Mouse (Mus musculus): ENCODE results near the gene Ubr4. TPM values are rescaled to one million over a fixed set of nuclear protein-coding genes. Genes with fewer than 3 reads are reported as not detected.

Ubr4 gene
- polyA plus RNA-seq, 1 experiment = 78.1 TPM

DNA sequence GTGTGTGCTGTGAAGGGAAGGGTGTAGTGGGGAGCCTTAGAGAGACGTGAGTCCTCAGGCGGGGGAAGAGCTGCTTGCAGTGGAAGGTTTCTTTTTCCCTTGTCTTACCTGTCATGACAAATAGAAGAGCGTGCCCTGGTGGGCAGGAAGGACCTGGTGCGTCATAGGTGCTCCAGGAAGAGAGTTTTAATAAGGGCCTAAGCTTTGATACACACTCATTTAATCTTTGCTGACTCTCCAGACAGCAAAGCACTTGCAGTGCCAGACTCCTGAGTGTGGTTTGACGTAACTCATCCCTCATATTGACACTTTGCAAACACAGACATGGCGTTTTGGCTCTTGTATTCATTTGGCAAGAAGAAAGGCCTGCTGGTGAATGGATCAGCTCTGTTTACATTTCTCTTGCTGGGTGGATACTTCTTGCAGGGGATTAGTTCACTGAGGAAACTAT, 34.5 kb downstream of the Ubr4 start:
- no peak overlapping the region for H3ac ChIP-seq (ENCODE audit: control insufficient read depth, insufficient read length, low read depth)
- H3K79me3 ChIP-seq (ENCODE audit: low read depth) = peaks cover 68% of the 10 kb centered on the region
- H3K79me2 ChIP-seq (ENCODE audit: control insufficient read depth, insufficient read depth) = peaks cover 89% of the 10 kb centered on the region

DNA sequence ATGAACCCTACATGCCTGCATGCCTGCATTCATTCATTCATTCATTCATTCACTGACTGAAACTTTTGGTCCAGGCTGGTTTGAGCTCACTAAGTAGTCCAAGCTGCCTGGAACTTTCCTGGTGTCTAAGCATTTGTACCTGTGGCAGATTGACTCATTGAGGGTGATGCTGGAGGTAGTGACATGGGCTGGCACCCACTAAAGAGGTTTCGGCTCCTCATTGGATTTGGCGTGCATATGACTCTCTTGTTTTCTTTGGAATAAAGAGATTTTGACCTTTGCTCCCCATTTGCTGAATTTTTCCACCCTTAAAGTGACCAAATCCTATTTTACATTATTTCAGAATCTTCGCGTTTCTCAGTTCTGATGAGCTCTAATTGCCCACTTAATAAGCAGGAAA, 37.1 kb downstream of the Ubr4 start:
- no peak overlapping the region for H3K4me3 ChIP-seq (ENCODE audit: insufficient read depth, poor library complexity, severe bottlenecking)
- TF ChIP-seq MYOG (IDR thresholded peaks at IDR 0.05; ENCODE audit: control insufficient read depth, extremely low read depth, insufficient read length) = no peak
- TF ChIP-seq MYOD1 (IDR thresholded peaks at IDR 0.05; ENCODE audit: control insufficient read depth, insufficient read length, low read depth) = no peak
- TF ChIP-seq CEBPB (IDR thresholded peaks at IDR 0.05; ENCODE audit: low read depth) = no peak
- TF ChIP-seq USF1 (IDR thresholded peaks at IDR 0.05; ENCODE audit: low read depth) = no peak
- no peak for TF ChIP-seq MAX (IDR thresholded peaks at IDR 0.05)
- no peak for TF ChIP-seq CTCF (IDR thresholded peaks at IDR 0.05; ENCODE audit: control insufficient read depth, insufficient read depth, insufficient read length)
- TF ChIP-seq FOSL1 (IDR thresholded peaks at IDR 0.05; ENCODE audit: insufficient read depth, low read length, poor library complexity, severe bottlenecking) = no peak
- peaks cover 49% of the 10 kb centered on the region for H3K36me3 ChIP-seq (ENCODE audit: control insufficient read depth, insufficient read depth)
- H3K79me3 ChIP-seq (ENCODE audit: low read depth) = peaks cover 43% of the 10 kb centered on the region
- no peaks in the 10 kb centered on the region for H3K27me3 ChIP-seq (ENCODE audit: control insufficient read depth, insufficient read depth, insufficient read length)
- peaks cover 63% of the 10 kb centered on the region for H3K79me2 ChIP-seq (ENCODE audit: control insufficient read depth, insufficient read depth)
- H3ac ChIP-seq (ENCODE audit: control insufficient read depth, insufficient read length, low read depth) = no peak overlapping the region

More for the DNA sequence above, 34.5 kb downstream of the Ubr4 start:
- TF ChIP-seq MYOD1 (IDR thresholded peaks at IDR 0.05; ENCODE audit: control insufficient read depth, insufficient read length, low read depth) (no peak), CTCF (IDR thresholded peaks at IDR 0.05; ENCODE audit: control insufficient read depth, insufficient read depth, insufficient read length) (no peak), CEBPB (IDR thresholded peaks at IDR 0.05; ENCODE audit: low read depth) (no peak), FOSL1 (IDR thresholded peaks at IDR 0.05; ENCODE audit: insufficient read depth, low read length, poor library complexity, severe bottlenecking) (no peak), MAX (IDR thresholded peaks at IDR 0.05) (no peak), USF1 (IDR thresholded peaks at IDR 0.05; ENCODE audit: low read depth) (no peak), MYOG (IDR thresholded peaks at IDR 0.05; ENCODE audit: control insufficient read depth, extremely low read depth, insufficient read length) (no peak)
- no peaks in the 10 kb centered on the region for H3K27me3 ChIP-seq (ENCODE audit: control insufficient read depth, insufficient read depth, insufficient read length)
- peaks cover 36% of the 10 kb centered on the region for H3K36me3 ChIP-seq (ENCODE audit: control insufficient read depth, insufficient read depth)
- H3K4me3 ChIP-seq (ENCODE audit: insufficient read depth, poor library complexity, severe bottlenecking) = no peak overlapping the region

DNA sequence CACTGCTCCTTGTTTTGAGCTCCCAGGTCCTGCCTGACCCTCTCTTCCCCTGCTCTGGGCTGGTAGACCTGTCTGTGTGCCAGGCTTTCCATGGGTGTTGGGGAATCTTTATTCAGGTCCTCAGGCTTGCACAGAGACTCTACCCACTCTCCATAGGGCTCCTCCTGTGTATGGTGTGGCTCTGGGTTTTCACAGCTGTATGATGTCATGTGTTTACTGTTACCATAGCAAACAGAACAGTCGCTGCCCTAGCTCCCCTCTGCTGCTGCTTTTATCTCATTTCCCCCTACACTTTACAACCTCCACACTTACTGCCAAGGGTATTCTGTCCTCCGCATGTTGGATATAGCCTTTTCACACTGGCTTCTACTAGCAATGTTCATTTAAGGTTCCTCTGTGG, 43.0 kb downstream of the Ubr4 start:
- Histone ChIP-seq H3ac (ENCODE audit: control insufficient read depth, insufficient read length, low read depth) (no peak overlapping the region), H3K27me3 (ENCODE audit: control insufficient read depth, insufficient read depth, insufficient read length) (no peaks in the 10 kb centered on the region), H3K79me3 (ENCODE audit: low read depth) (no peaks in the 10 kb centered on the region), H3K4me3 (ENCODE audit: insufficient read depth, poor library complexity, severe bottlenecking) (no peak overlapping the region), H3K36me3 (ENCODE audit: control insufficient read depth, insufficient read depth) (peaks cover 83% of the 10 kb centered on the region), H3K79me2 (ENCODE audit: control insufficient read depth, insufficient read depth) (peaks cover 5% of the 10 kb centered on the region)
- TF ChIP-seq USF1 (IDR thresholded peaks at IDR 0.05; ENCODE audit: low read depth) (no peak), CTCF (IDR thresholded peaks at IDR 0.05; ENCODE audit: control insufficient read depth, insufficient read depth, insufficient read length) (no peak), MAX (IDR thresholded peaks at IDR 0.05) (no peak), CEBPB (IDR thresholded peaks at IDR 0.05; ENCODE audit: low read depth) (no peak)

DNA sequence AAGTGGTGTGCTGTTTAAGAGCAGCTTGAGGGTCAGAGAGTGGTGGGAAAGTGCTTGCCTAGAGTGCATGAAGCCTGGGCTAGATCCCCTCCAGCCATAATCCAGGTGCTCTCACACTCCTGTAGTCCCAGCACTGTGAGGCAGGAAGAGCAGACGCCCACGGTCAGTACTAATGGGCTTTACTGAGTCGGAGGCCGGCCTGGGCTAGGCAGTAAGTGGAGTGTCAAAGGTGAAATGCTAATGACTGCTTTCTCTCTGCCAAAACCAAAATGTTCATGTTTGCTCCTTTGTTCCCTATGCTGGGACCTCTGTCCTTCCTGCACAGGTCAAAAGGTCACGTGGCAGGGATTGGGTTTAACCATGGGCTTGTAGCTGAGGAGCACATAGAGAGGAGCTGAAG, 48.1 kb downstream of the Ubr4 start:
- TF ChIP-seq CTCF (IDR thresholded peaks at IDR 0.05; ENCODE audit: control insufficient read depth, insufficient read depth, insufficient read length) = no peak
- TF ChIP-seq USF1 (IDR thresholded peaks at IDR 0.05; ENCODE audit: low read depth) = no peak
- TF ChIP-seq CEBPB (IDR thresholded peaks at IDR 0.05; ENCODE audit: low read depth) = no peak
- no peak for TF ChIP-seq MYOG (IDR thresholded peaks at IDR 0.05; ENCODE audit: control insufficient read depth, extremely low read depth, insufficient read length)
- no peak for TF ChIP-seq MYOD1 (IDR thresholded peaks at IDR 0.05; ENCODE audit: control insufficient read depth, insufficient read length, low read depth)
- no peak for TF ChIP-seq FOSL1 (IDR thresholded peaks at IDR 0.05; ENCODE audit: insufficient read depth, low read length, poor library complexity, severe bottlenecking)
- no peak for TF ChIP-seq MAX (IDR thresholded peaks at IDR 0.05)
- Histone ChIP-seq H3ac (ENCODE audit: control insufficient read depth, insufficient read length, low read depth) (no peak overlapping the region), H3K4me3 (ENCODE audit: insufficient read depth, poor library complexity, severe bottlenecking) (no peak overlapping the region), H3K79me2 (ENCODE audit: control insufficient read depth, insufficient read depth) (no peaks in the 10 kb centered on the region), H3K36me3 (ENCODE audit: control insufficient read depth, insufficient read depth) (peaks cover 77% of the 10 kb centered on the region), H3K27me3 (ENCODE audit: control insufficient read depth, insufficient read depth, insufficient read length) (no peaks in the 10 kb centered on the region), H3K79me3 (ENCODE audit: low read depth) (peaks cover 2% of the 10 kb centered on the region)

DNA sequence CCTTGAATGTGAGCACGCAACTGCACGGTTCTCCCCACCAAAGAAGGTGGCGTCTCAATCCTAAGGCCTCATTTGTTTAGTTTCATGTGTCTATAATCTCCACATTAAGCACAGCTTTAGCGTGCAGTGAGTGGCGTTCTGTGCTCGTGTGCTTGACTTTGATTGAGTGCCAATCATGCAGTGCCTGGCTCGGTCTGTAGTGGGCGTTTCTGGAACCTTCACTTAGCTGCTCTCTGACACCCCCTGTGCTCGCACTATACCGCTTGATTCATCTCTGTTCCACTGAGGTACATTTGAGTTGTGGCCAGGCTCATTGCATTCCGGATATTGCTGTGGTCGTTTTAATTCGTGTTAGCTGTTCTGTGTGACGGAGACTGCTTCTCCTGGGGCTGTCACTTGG, 50.8 kb downstream of the Ubr4 start:
- Histone ChIP-seq H3K4me3 (ENCODE audit: insufficient read depth, poor library complexity, severe bottlenecking) (no peak overlapping the region), H3K36me3 (ENCODE audit: control insufficient read depth, insufficient read depth) (peaks cover 75% of the 10 kb centered on the region), H3ac (ENCODE audit: control insufficient read depth, insufficient read length, low read depth) (no peak overlapping the region), H3K27me3 (ENCODE audit: control insufficient read depth, insufficient read depth, insufficient read length) (no peaks in the 10 kb centered on the region), H3K79me3 (ENCODE audit: low read depth) (peaks cover 2% of the 10 kb centered on the region), H3K79me2 (ENCODE audit: control insufficient read depth, insufficient read depth) (no peaks in the 10 kb centered on the region)
- no peak for TF ChIP-seq USF1 (IDR thresholded peaks at IDR 0.05; ENCODE audit: low read depth)
- no peak for TF ChIP-seq FOSL1 (IDR thresholded peaks at IDR 0.05; ENCODE audit: insufficient read depth, low read length, poor library complexity, severe bottlenecking)
- TF ChIP-seq CTCF (IDR thresholded peaks at IDR 0.05; ENCODE audit: control insufficient read depth, insufficient read depth, insufficient read length) = no peak
- no peak for TF ChIP-seq MYOD1 (IDR thresholded peaks at IDR 0.05; ENCODE audit: control insufficient read depth, insufficient read length, low read depth)
- no peak for TF ChIP-seq CEBPB (IDR thresholded peaks at IDR 0.05; ENCODE audit: low read depth)
- TF ChIP-seq MAX (IDR thresholded peaks at IDR 0.05) = no peak
- TF ChIP-seq MYOG (IDR thresholded peaks at IDR 0.05; ENCODE audit: control insufficient read depth, extremely low read depth, insufficient read length) = no peak

DNA sequence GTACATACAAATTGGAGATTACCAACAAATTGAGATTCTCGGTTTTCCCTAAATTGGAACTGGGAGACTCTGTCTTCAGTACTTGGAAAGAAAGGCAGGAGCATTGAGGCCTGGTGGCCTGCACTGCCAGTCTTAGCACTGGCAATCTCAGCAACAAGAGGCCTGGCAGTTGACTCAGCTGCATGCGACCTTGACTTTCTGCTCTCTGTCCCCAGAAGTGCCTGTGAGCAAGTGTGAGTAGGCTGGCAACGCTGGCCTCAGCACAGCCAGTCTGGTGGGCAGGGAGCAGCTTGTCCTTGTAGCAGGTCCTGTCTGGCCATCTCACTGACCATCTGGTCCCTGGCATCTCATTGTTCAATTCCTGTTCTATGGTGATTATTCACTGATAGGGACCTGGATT, 58.9 kb downstream of the Ubr4 start:
- TF ChIP-seq USF1 (IDR thresholded peaks at IDR 0.05; ENCODE audit: low read depth) (no peak), MAX (IDR thresholded peaks at IDR 0.05) (no peak), MYOD1 (IDR thresholded peaks at IDR 0.05; ENCODE audit: control insufficient read depth, insufficient read length, low read depth) (no peak), CEBPB (IDR thresholded peaks at IDR 0.05; ENCODE audit: low read depth) (no peak), CTCF (IDR thresholded peaks at IDR 0.05; ENCODE audit: control insufficient read depth, insufficient read depth, insufficient read length) (no peak), MYOG (IDR thresholded peaks at IDR 0.05; ENCODE audit: control insufficient read depth, extremely low read depth, insufficient read length) (no peak), FOSL1 (IDR thresholded peaks at IDR 0.05; ENCODE audit: insufficient read depth, low read length, poor library complexity, severe bottlenecking) (no peak)
- Histone ChIP-seq H3K4me3 (ENCODE audit: insufficient read depth, poor library complexity, severe bottlenecking) (no peak overlapping the region), H3K36me3 (ENCODE audit: control insufficient read depth, insufficient read depth) (peaks cover 91% of the 10 kb centered on the region), H3K79me2 (ENCODE audit: control insufficient read depth, insufficient read depth) (no peaks in the 10 kb centered on the region), H3K79me3 (ENCODE audit: low read depth) (no peaks in the 10 kb centered on the region), H3K27me3 (ENCODE audit: control insufficient read depth, insufficient read depth, insufficient read length) (no peaks in the 10 kb centered on the region), H3ac (ENCODE audit: control insufficient read depth, insufficient read length, low read depth) (no peak overlapping the region)

All from C2C12 (cell line).